Mouse (Mus musculus): ENCODE data around the gene Klhl42. TPM values are rescaled to one million over a fixed set of nuclear protein-coding genes. Genes with fewer than 3 reads are reported as not detected.

Klhl42 gene
- polyA plus RNA-seq, 1 experiment from 2014 or later, result 3.5 TPM

GRCm38 (mm10) chr6:147090191-147090590 is 988 bp upstream of the Klhl42 start:
- H3K27ac ChIP-seq, result no peak overlapping the region
- H3K9ac ChIP-seq, result 0 out of 2 replicates have a peak overlapping the region, but pooled peaks have one; percentile 85
- 73% methylated on average over 5 of the region's 5 CpGs for WGBS
- H3K36me3 ChIP-seq, result no peaks in the 10 kb centered on the region
- no peak overlapping the region for H3K4me3 ChIP-seq
- H3K27me3 ChIP-seq, result no peaks in the 10 kb centered on the region
- ATAC-seq (replicated peaks; ENCODE audit: insufficient number of reproducible peaks, insufficient read depth, low FRiP score, low read depth), result no peak
- H3K4me2 ChIP-seq, result peak overlapping the region; percentile 96
- H3K4me1 ChIP-seq (replicated peaks), result peaks cover 33% of the 10 kb centered on the region
- H3K9me3 ChIP-seq (replicated peaks), result no peaks in the 10 kb centered on the region

- Histone ChIP-seq H3K9ac (peak overlapping the region; percentile 85), H3K27ac (peak overlapping the region; percentile 84; the same call in 1 of the 2 replicates), H3K4me2 (peak overlapping the region; percentile 96), H3K4me1 (replicated peaks) (peaks cover 25% of the 10 kb centered on the region), H3K4me3 (peak overlapping the region; percentile 79), H3K9me3 (replicated peaks) (no peaks in the 10 kb centered on the region), H3K36me3 (no peaks in the 10 kb centered on the region; the same call in 1 of the 2 replicates), H3K27me3 (no peaks in the 10 kb centered on the region)
- 2% methylated on average over 15 of the region's 15 CpGs for WGBS
- 0 out of 2 replicates have a peak, but pooled peaks have one; percentile 4 for ATAC-seq (replicated peaks; ENCODE audit: insufficient number of reproducible peaks, insufficient read depth, low FRiP score, low read depth)
Measured at GRCm38 (mm10) chr6:147092136-147092535, 957 bp downstream of the Klhl42 start.

- Histone ChIP-seq H3K9me3 (replicated peaks) (no peaks in the 10 kb centered on the region), H3K27ac (no peak overlapping the region), H3K27me3 (no peaks in the 10 kb centered on the region), H3K4me1 (replicated peaks) (peaks cover 25% of the 10 kb centered on the region), H3K4me2 (no peak overlapping the region), H3K36me3 (no peaks in the 10 kb centered on the region; the same call in 1 of the 2 replicates), H3K4me3 (no peak overlapping the region), H3K9ac (no peak overlapping the region)
- ATAC-seq (replicated peaks; ENCODE audit: insufficient number of reproducible peaks, insufficient read depth, low FRiP score, low read depth), result no peak
- 79% methylated on average over 7 of the region's 7 CpGs for WGBS
Measured at GRCm38 (mm10) chr6:147094771-147095170, 3.6 kb downstream of the Klhl42 start.

GRCm38 (mm10) chr6:147096109-147096508 is 4.9 kb downstream of the Klhl42 start:
- Histone ChIP-seq H3K36me3 (no peaks in the 10 kb centered on the region; the same call in 1 of the 2 replicates), H3K4me2 (no peak overlapping the region), H3K9ac (no peak overlapping the region), H3K27me3 (no peaks in the 10 kb centered on the region), H3K9me3 (replicated peaks) (no peaks in the 10 kb centered on the region), H3K27ac (no peak overlapping the region), H3K4me1 (replicated peaks) (peaks cover 25% of the 10 kb centered on the region), H3K4me3 (no peak overlapping the region)
- 92% methylated on average over 4 of the region's 4 CpGs for WGBS
- ATAC-seq (replicated peaks; ENCODE audit: insufficient number of reproducible peaks, insufficient read depth, low FRiP score, low read depth), result no peak

GRCm38 (mm10) chr6:147096934-147097333 is 5.8 kb downstream of the Klhl42 start:
- H3K9ac ChIP-seq, result no peak overlapping the region
- H3K27ac ChIP-seq, result no peak overlapping the region
- 78% methylated on average over 3 of the region's 3 CpGs for WGBS
- no peaks in the 10 kb centered on the region for H3K9me3 ChIP-seq (replicated peaks)
- H3K27me3 ChIP-seq, result no peaks in the 10 kb centered on the region
- no peak overlapping the region for H3K4me3 ChIP-seq
- no peak for ATAC-seq (replicated peaks; ENCODE audit: insufficient number of reproducible peaks, insufficient read depth, low FRiP score, low read depth)
- no peak overlapping the region for H3K4me2 ChIP-seq
- peaks cover 24% of the 10 kb centered on the region for H3K4me1 ChIP-seq (replicated peaks)
- H3K36me3 ChIP-seq, result no peaks in the 10 kb centered on the region; the same call in 1 of the 2 replicates

- 43% methylated on average over 8 of the region's 8 CpGs for WGBS
- Histone ChIP-seq H3K4me3 (no peak overlapping the region), H3K27me3 (no peaks in the 10 kb centered on the region), H3K9me3 (replicated peaks) (no peaks in the 10 kb centered on the region), H3K27ac (no peak overlapping the region), H3K36me3 (no peaks in the 10 kb centered on the region; the same call in 1 of the 2 replicates), H3K4me1 (replicated peaks) (peaks cover 18% of the 10 kb centered on the region), H3K4me2 (no peak overlapping the region), H3K9ac (no peak overlapping the region)
- no peak for ATAC-seq (replicated peaks; ENCODE audit: insufficient number of reproducible peaks, insufficient read depth, low FRiP score, low read depth)
Measured at GRCm38 (mm10) chr6:147097346-147097929, 6.3 kb downstream of the Klhl42 start.

GRCm38 (mm10) chr6:147099458-147100277 is 8.5 kb downstream of the Klhl42 start:
- no peak overlapping the region for H3K4me3 ChIP-seq
- peaks cover 7% of the 10 kb centered on the region for H3K4me1 ChIP-seq (replicated peaks)
- H3K27ac ChIP-seq, result no peak overlapping the region
- no peak overlapping the region for H3K9ac ChIP-seq
- H3K27me3 ChIP-seq, result no peaks in the 10 kb centered on the region
- no peaks in the 10 kb centered on the region for H3K9me3 ChIP-seq (replicated peaks)
- ATAC-seq (replicated peaks; ENCODE audit: insufficient number of reproducible peaks, insufficient read depth, low FRiP score, low read depth), result no peak
- 74% methylated on average over 19 of the region's 19 CpGs for WGBS
- H3K4me2 ChIP-seq, result no peak overlapping the region
- no peaks in the 10 kb centered on the region; the same call in 1 of the 2 replicates for H3K36me3 ChIP-seq

- H3K36me3 ChIP-seq, result peaks cover 8% of the 10 kb centered on the region; the same call in 1 of the 2 replicates
Measured at GRCm38 (mm10) chr6:147102293-147102692, 11.1 kb downstream of the Klhl42 start.

GRCm38 (mm10) chr6:147105529-147105928 is 14.3 kb downstream of the Klhl42 start:
- Histone ChIP-seq H3K4me2 (no peak overlapping the region), H3K9ac (no peak overlapping the region), H3K9me3 (replicated peaks) (no peaks in the 10 kb centered on the region), H3K27ac (no peak overlapping the region), H3K4me1 (replicated peaks) (peaks cover 5% of the 10 kb centered on the region), H3K36me3 (peaks cover 30% of the 10 kb centered on the region), H3K27me3 (no peaks in the 10 kb centered on the region), H3K4me3 (no peak overlapping the region)
- ATAC-seq (replicated peaks; ENCODE audit: insufficient number of reproducible peaks, insufficient read depth, low FRiP score, low read depth), result no peak
- WGBS, result 96% methylated on average over 1 of the region's 1 CpGs

More at GRCm38 (mm10) chr6:147102293-147102692, 11.1 kb downstream of the Klhl42 start:
- H3K4me2 ChIP-seq, result no peak overlapping the region
- H3K4me3 ChIP-seq, result no peak overlapping the region
- ATAC-seq (replicated peaks; ENCODE audit: insufficient number of reproducible peaks, insufficient read depth, low FRiP score, low read depth), result no peak
- no peaks in the 10 kb centered on the region for H3K27me3 ChIP-seq
- H3K9ac ChIP-seq, result no peak overlapping the region
- H3K4me1 ChIP-seq (replicated peaks), result peaks cover 6% of the 10 kb centered on the region
- 85% methylated on average over 3 of the region's 3 CpGs for WGBS
- no peak overlapping the region for H3K27ac ChIP-seq
- H3K9me3 ChIP-seq (replicated peaks), result no peaks in the 10 kb centered on the region

- Histone ChIP-seq H3K36me3 (peaks cover 31% of the 10 kb centered on the region), H3K27me3 (no peaks in the 10 kb centered on the region)
Measured at GRCm38 (mm10) chr6:147106716-147107115, 15.5 kb downstream of the Klhl42 start.

GRCm38 (mm10) chr6:147109283-147109682 is 18.1 kb downstream of the Klhl42 start:
- Histone ChIP-seq H3K27me3 (no peaks in the 10 kb centered on the region), H3K36me3 (peaks cover 35% of the 10 kb centered on the region), H3K27ac (no peak overlapping the region), H3K4me3 (no peak overlapping the region), H3K4me1 (replicated peaks) (no peaks in the 10 kb centered on the region), H3K9ac (no peak overlapping the region), H3K9me3 (replicated peaks) (no peaks in the 10 kb centered on the region), H3K4me2 (no peak overlapping the region)
- ATAC-seq (replicated peaks; ENCODE audit: insufficient number of reproducible peaks, insufficient read depth, low FRiP score, low read depth), result no peak
- WGBS, result 62% methylated on average over 7 of the region's 7 CpGs

More at GRCm38 (mm10) chr6:147106716-147107115, 15.5 kb downstream of the Klhl42 start:
- H3K27ac ChIP-seq, result no peak overlapping the region
- no peaks in the 10 kb centered on the region for H3K9me3 ChIP-seq (replicated peaks)
- H3K4me3 ChIP-seq, result no peak overlapping the region
- no peak overlapping the region for H3K9ac ChIP-seq
- no peak overlapping the region for H3K4me2 ChIP-seq
- ATAC-seq (replicated peaks; ENCODE audit: insufficient number of reproducible peaks, insufficient read depth, low FRiP score, low read depth), result no peak
- H3K4me1 ChIP-seq (replicated peaks), result no peaks in the 10 kb centered on the region
- 80% methylated on average over 6 of the region's 6 CpGs for WGBS
